Mouse (Mus musculus): ENCODE measurements at regions not wholly inside any gene's neighbourhood (a gene's known extent, or its start where the extent isn't known, plus 50 kb on each side); places are given as distances from the start of the nearest gene placed in this dataset.

- no peak for ATAC-seq (replicated peaks; ENCODE audit: insufficient number of reproducible peaks, low FRiP score, low TSS enrichment, low read depth)
- WGBS: 84% methylated on average over 7 of the region's 7 CpGs
Measured at GRCm38 (mm10) chr16:29981543-29981942, 82.6 kb upstream of the Hes1 start.

GRCm38 (mm10) chr16:29982224-29982785 lies 81.9 kb upstream of the Hes1 start:
- DNase-seq (ENCODE audit: low spot score) (no peak), ATAC-seq (replicated peaks; ENCODE audit: insufficient number of reproducible peaks, low FRiP score, low TSS enrichment, low read depth) (no peak)
- H3K4me2 ChIP-seq (ENCODE audit: low read depth, low read length): no peak overlapping the region
- H3K4me1 ChIP-seq (ENCODE audit: control insufficient read depth, insufficient read depth, low read length): no peaks in the 10 kb centered on the region
- H3K36me3 ChIP-seq (replicated peaks; ENCODE audit: control insufficient read depth, insufficient read depth, low read depth, low read length): no peaks in the 10 kb centered on the region
- no peak overlapping the region for H3K4me3 ChIP-seq (ENCODE audit: low read depth, low read length)
- 85% methylated on average over 8 of the region's 8 CpGs for WGBS
- H3K27me3 ChIP-seq (ENCODE audit: control insufficient read depth, insufficient read depth, low read length): no peaks in the 10 kb centered on the region
- H3K27ac ChIP-seq (replicated peaks; ENCODE audit: low read depth, low read length): no peak overlapping the region
- H3K9ac ChIP-seq (replicated peaks; ENCODE audit: low read length): no peak overlapping the region
- no peaks in the 10 kb centered on the region for H3K9me3 ChIP-seq (replicated peaks; ENCODE audit: control insufficient read depth, low read length)

More at GRCm38 (mm10) chr16:29981543-29981942, 82.6 kb upstream of the Hes1 start:
- Histone ChIP-seq H3K36me3 (replicated peaks; ENCODE audit: control insufficient read depth, insufficient read depth, low read depth, low read length) (no peaks in the 10 kb centered on the region), H3K4me3 (ENCODE audit: low read depth, low read length) (no peak overlapping the region), H3K9ac (replicated peaks; ENCODE audit: low read length) (no peak overlapping the region), H3K4me2 (ENCODE audit: low read depth, low read length) (no peak overlapping the region), H3K27me3 (ENCODE audit: control insufficient read depth, insufficient read depth, low read length) (no peaks in the 10 kb centered on the region), H3K27ac (replicated peaks; ENCODE audit: low read depth, low read length) (no peak overlapping the region), H3K4me1 (ENCODE audit: control insufficient read depth, insufficient read depth, low read length) (no peaks in the 10 kb centered on the region), H3K9me3 (replicated peaks; ENCODE audit: control insufficient read depth, low read length) (no peaks in the 10 kb centered on the region)
- no peak for DNase-seq (ENCODE audit: low spot score)

GRCm38 (mm10) chr16:29983161-29983560 lies 81.0 kb upstream of the Hes1 start:
- Histone ChIP-seq H3K4me1 (ENCODE audit: control insufficient read depth, insufficient read depth, low read length) (no peaks in the 10 kb centered on the region), H3K36me3 (replicated peaks; ENCODE audit: control insufficient read depth, insufficient read depth, low read depth, low read length) (no peaks in the 10 kb centered on the region), H3K9ac (replicated peaks; ENCODE audit: low read length) (no peak overlapping the region), H3K27me3 (ENCODE audit: control insufficient read depth, insufficient read depth, low read length) (no peaks in the 10 kb centered on the region), H3K27ac (replicated peaks; ENCODE audit: low read depth, low read length) (no peak overlapping the region), H3K9me3 (replicated peaks; ENCODE audit: control insufficient read depth, low read length) (no peaks in the 10 kb centered on the region), H3K4me2 (ENCODE audit: low read depth, low read length) (no peak overlapping the region), H3K4me3 (ENCODE audit: low read depth, low read length) (no peak overlapping the region)
- WGBS: 74% methylated on average over 7 of the region's 7 CpGs
- ATAC-seq (replicated peaks; ENCODE audit: insufficient number of reproducible peaks, low FRiP score, low TSS enrichment, low read depth): no peak
- no peak for DNase-seq (ENCODE audit: low spot score)

GRCm38 (mm10) chr16:29985126-29985931 lies 78.9 kb upstream of the Hes1 start:
- ATAC-seq (replicated peaks; ENCODE audit: insufficient number of reproducible peaks, low FRiP score, low TSS enrichment, low read depth) (no peak), DNase-seq (ENCODE audit: low spot score) (no peak)
- Histone ChIP-seq H3K4me3 (ENCODE audit: low read depth, low read length) (no peak overlapping the region), H3K4me1 (ENCODE audit: control insufficient read depth, insufficient read depth, low read length) (no peaks in the 10 kb centered on the region; the same call in 1 of the 2 replicates), H3K4me2 (ENCODE audit: low read depth, low read length) (no peak overlapping the region), H3K27ac (replicated peaks; ENCODE audit: low read depth, low read length) (no peak overlapping the region), H3K27me3 (ENCODE audit: control insufficient read depth, insufficient read depth, low read length) (no peaks in the 10 kb centered on the region), H3K36me3 (replicated peaks; ENCODE audit: control insufficient read depth, insufficient read depth, low read depth, low read length) (no peaks in the 10 kb centered on the region), H3K9ac (replicated peaks; ENCODE audit: low read length) (no peak overlapping the region), H3K9me3 (replicated peaks; ENCODE audit: control insufficient read depth, low read length) (no peaks in the 10 kb centered on the region)
- WGBS: 82% methylated on average over 11 of the region's 11 CpGs

- H3K36me3 ChIP-seq (replicated peaks; ENCODE audit: control insufficient read depth, insufficient read depth, low read depth, low read length): no peaks in the 10 kb centered on the region
- no peak overlapping the region for H3K9ac ChIP-seq (replicated peaks; ENCODE audit: low read length)
- no peak overlapping the region for H3K27ac ChIP-seq (replicated peaks; ENCODE audit: low read depth, low read length)
- no peak overlapping the region for H3K4me2 ChIP-seq (ENCODE audit: low read depth, low read length)
- ATAC-seq (replicated peaks; ENCODE audit: insufficient number of reproducible peaks, low FRiP score, low TSS enrichment, low read depth): no peak
- 85% methylated on average over 4 of the region's 4 CpGs for WGBS
- no peaks in the 10 kb centered on the region for H3K9me3 ChIP-seq (replicated peaks; ENCODE audit: control insufficient read depth, low read length)
- H3K27me3 ChIP-seq (ENCODE audit: control insufficient read depth, insufficient read depth, low read length): no peaks in the 10 kb centered on the region
- no peak for DNase-seq (ENCODE audit: low spot score)
- H3K4me3 ChIP-seq (ENCODE audit: low read depth, low read length): no peak overlapping the region
- no peaks in the 10 kb centered on the region; the same call in 1 of the 2 replicates for H3K4me1 ChIP-seq (ENCODE audit: control insufficient read depth, insufficient read depth, low read length)
Measured at GRCm38 (mm10) chr16:29987595-29987994, 76.6 kb upstream of the Hes1 start.

- Histone ChIP-seq H3K4me1 (ENCODE audit: control insufficient read depth, insufficient read depth, low read length) (no peaks in the 10 kb centered on the region; the same call in 1 of the 2 replicates), H3K9me3 (replicated peaks; ENCODE audit: control insufficient read depth, low read length) (no peaks in the 10 kb centered on the region), H3K27me3 (ENCODE audit: control insufficient read depth, insufficient read depth, low read length) (no peaks in the 10 kb centered on the region), H3K4me2 (ENCODE audit: low read depth, low read length) (no peak overlapping the region), H3K9ac (replicated peaks; ENCODE audit: low read length) (no peak overlapping the region), H3K27ac (replicated peaks; ENCODE audit: low read depth, low read length) (no peak overlapping the region), H3K4me3 (ENCODE audit: low read depth, low read length) (no peak overlapping the region), H3K36me3 (replicated peaks; ENCODE audit: control insufficient read depth, insufficient read depth, low read depth, low read length) (no peaks in the 10 kb centered on the region)
- DNase-seq (ENCODE audit: low spot score) (no peak), ATAC-seq (replicated peaks; ENCODE audit: insufficient number of reproducible peaks, low FRiP score, low TSS enrichment, low read depth) (no peak)
- 92% methylated on average over 6 of the region's 6 CpGs for WGBS
Measured at GRCm38 (mm10) chr16:29987999-29988398, 76.2 kb upstream of the Hes1 start.

GRCm38 (mm10) chr16:29989308-29989707 lies 74.9 kb upstream of the Hes1 start:
- Histone ChIP-seq H3K4me3 (ENCODE audit: low read depth, low read length) (no peak overlapping the region), H3K4me1 (ENCODE audit: control insufficient read depth, insufficient read depth, low read length) (no peaks in the 10 kb centered on the region; the same call in 1 of the 2 replicates), H3K27ac (replicated peaks; ENCODE audit: low read depth, low read length) (no peak overlapping the region), H3K9me3 (replicated peaks; ENCODE audit: control insufficient read depth, low read length) (no peaks in the 10 kb centered on the region), H3K27me3 (ENCODE audit: control insufficient read depth, insufficient read depth, low read length) (no peaks in the 10 kb centered on the region), H3K9ac (replicated peaks; ENCODE audit: low read length) (no peak overlapping the region), H3K36me3 (replicated peaks; ENCODE audit: control insufficient read depth, insufficient read depth, low read depth, low read length) (no peaks in the 10 kb centered on the region), H3K4me2 (ENCODE audit: low read depth, low read length) (no peak overlapping the region)
- 22% methylated on average over 1 of the region's 1 CpGs for WGBS
- no peak for ATAC-seq (replicated peaks; ENCODE audit: insufficient number of reproducible peaks, low FRiP score, low TSS enrichment, low read depth)
- no peak for DNase-seq (ENCODE audit: low spot score)

GRCm38 (mm10) chr16:29990393-29990792 lies 73.8 kb upstream of the Hes1 start:
- ATAC-seq (replicated peaks; ENCODE audit: insufficient number of reproducible peaks, low FRiP score, low TSS enrichment, low read depth) (no peak), DNase-seq (ENCODE audit: low spot score) (no peak)
- H3K9me3 ChIP-seq (replicated peaks; ENCODE audit: control insufficient read depth, low read length): no peaks in the 10 kb centered on the region
- H3K4me3 ChIP-seq (ENCODE audit: low read depth, low read length): no peak overlapping the region
- no peak overlapping the region for H3K9ac ChIP-seq (replicated peaks; ENCODE audit: low read length)
- H3K27me3 ChIP-seq (ENCODE audit: control insufficient read depth, insufficient read depth, low read length): no peaks in the 10 kb centered on the region
- H3K36me3 ChIP-seq (replicated peaks; ENCODE audit: control insufficient read depth, insufficient read depth, low read depth, low read length): no peaks in the 10 kb centered on the region
- H3K4me1 ChIP-seq (ENCODE audit: control insufficient read depth, insufficient read depth, low read length): no peaks in the 10 kb centered on the region; the same call in 1 of the 2 replicates
- H3K4me2 ChIP-seq (ENCODE audit: low read depth, low read length): no peak overlapping the region
- 55% methylated on average over 3 of the region's 3 CpGs for WGBS
- H3K27ac ChIP-seq (replicated peaks; ENCODE audit: low read depth, low read length): no peak overlapping the region
